ENCODE assay signal across 8 mouse cellular contexts in genomic region chr6:146272253-146273036, GRCm38 (mm10).
DNase-seq lines count a peak whose midpoint lies in the region; ATAC-seq and TF ChIP-seq lines count a peak whose summit lies in the region.

No protein-coding gene starts in this region.

- TF ChIP-seq CTCF in Patski (IDR thresholded peaks at IDR 0.05): peak; percentile 73

- ATAC-seq in Patski: no peak
- ATAC-seq in hindbrain, embryonic 14.5 days (ENCODE audit: low FRiP score): no peak

- CTCF ChIA-PET in Patski (lab: Charles Lee): interaction anchor here (0.7 to 3.3 kb wide), 25 partner anchors 8 to 912 kb away, joined by 3 to 22 read pairs (median 3); no protein-coding TSS in a partner anchor

- peak; percentile 64 for DNase-seq in ovary, postnatal 14 days (ENCODE audit: low spot score)
- DNase-seq in ovary, postnatal 36 days (ENCODE audit: low spot score): no peak
- DNase-seq in Patski (ENCODE audit: low read depth, low spot score): no peak
- peak; percentile 87 for DNase-seq in embryo, embryonic 10.5 days (ENCODE audit: low spot score)
- peak; percentile 95 for DNase-seq in hindbrain, embryonic 14.5 days (ENCODE audit: low spot score)
- DNase-seq in layer of hippocampus, postnatal 10 days (ENCODE audit: low spot score in 2 of 2): peak; percentile 70 to 79
- peak; percentile 88 for DNase-seq in naive thymus-derived CD4-positive, alpha-beta T cell, adult 2 months (ENCODE audit: low read depth)
- no peak for DNase-seq in ovary, adult 18-20 months (ENCODE audit: low spot score)

- peaks cover 11% of the 10 kb centered on the region; the same call in 1 of the 2 replicates for H3K4me1 ChIP-seq in hindbrain, embryonic 14.5 days (replicated peaks; ENCODE audit: control insufficient read depth, insufficient read depth, low read length)

- no peaks in the 10 kb centered on the region for H3K36me3 ChIP-seq in hindbrain, embryonic 14.5 days (replicated peaks; ENCODE audit: control insufficient read depth, insufficient read depth)

- WGBS in hindbrain, embryonic 14.5 days: 78% methylated on average over 5 of the region's 5 CpGs

- H3K4me3 ChIP-seq in hindbrain, embryonic 14.5 days (replicated peaks; ENCODE audit: low read length): no peak overlapping the region

- POLR2A ChIA-PET in Patski (lab: Charles Lee): no interaction called here

- no peak overlapping the region for H3K9ac ChIP-seq in hindbrain, embryonic 14.5 days

- no peak overlapping the region for H3K4me2 ChIP-seq in hindbrain, embryonic 14.5 days (replicated peaks)

- H3K9me3 ChIP-seq in hindbrain, embryonic 14.5 days (ENCODE audit: control insufficient read depth, low read length): no peaks in the 10 kb centered on the region

- no peaks in the 10 kb centered on the region for H3K27me3 ChIP-seq in Patski
- no peaks in the 10 kb centered on the region for H3K27me3 ChIP-seq in hindbrain, embryonic 14.5 days (ENCODE audit: control insufficient read depth, insufficient read depth, low read length)

- no peak overlapping the region for H3K27ac ChIP-seq in hindbrain, embryonic 14.5 days

- in situ Hi-C loops in Patski (cut with MboI; ENCODE audit: low pct_unique_long_range_greater_than_20kb): loop anchor here (5.0 to 10.0 kb wide), 2 partner anchors 308 to 440 kb away; no protein-coding TSS in a partner anchor

Comparison
In these comparisons a context has a peak if more than half of its experiments do, and no peak if none do; other contexts are left out.
1. DNase-seq: peak in ovary, postnatal 14 days (single experiment), embryo, embryonic 10.5 days (single experiment), hindbrain, embryonic 14.5 days (single experiment), layer of hippocampus, postnatal 10 days (2 of 2) and naive thymus-derived CD4-positive, alpha-beta T cell, adult 2 months (single experiment); none in ovary, postnatal 36 days (single experiment), Patski (single experiment) and ovary, adult 18-20 months (single experiment).